Mouse (Mus musculus): ENCODE results near the gene Pkd1l2. TPM values are rescaled to one million over a fixed set of nuclear protein-coding genes. Genes with fewer than 3 reads are reported as not detected.
A peak's percentile ranks its signal among the peaks of the same experiment; 100 is the strongest.

Pkd1l2 gene
- total RNA-seq, 2 experiments from 2014 or later = 0.07 TPM; not detected in 1

DNA sequence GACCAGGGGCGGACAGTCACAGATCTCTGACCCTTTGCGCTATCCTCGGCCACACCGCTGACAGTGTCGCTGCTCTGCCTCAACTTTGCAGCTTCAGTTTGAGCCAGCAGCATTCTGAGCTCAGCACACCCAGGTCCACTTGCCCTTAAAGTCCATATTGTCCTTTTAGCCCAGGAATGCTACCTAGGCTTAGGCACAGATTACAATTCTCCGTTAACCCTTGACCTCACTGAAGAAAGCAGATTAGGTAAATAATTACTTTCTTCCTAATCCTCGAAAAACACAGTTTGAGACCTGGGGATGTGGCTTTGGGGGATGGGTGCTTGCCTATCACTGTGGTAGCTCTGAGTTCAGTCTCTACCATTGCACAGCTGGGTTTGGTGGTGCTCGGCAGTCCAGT is 91.0 kb downstream of the Pkd1l2 start:
- intact Hi-C loops (cut with DNase I) = loop anchor here (5.0 kb wide), 1 partner anchor 69 kb away; the partner anchor contains the start of genes Cenpn and Cmc2
- no peak for DNase-seq (ENCODE audit: low spot score in 2 of 2)

GRCm38 (mm10) chr8:116989842-116990241 is 92.4 kb downstream of the Pkd1l2 start:
- intact Hi-C loops (cut with DNase I) = loop anchor here (5.0 to 10.0 kb wide), 2 partner anchors 68 to 485 kb away; partner anchors contain the start of genes Cenpn and Cmc2
- no peak for DNase-seq (ENCODE audit: low spot score in 2 of 2)

GRCm38 (mm10) chr8:116980117-116980516 is 102.1 kb downstream of the Pkd1l2 start:
- peak; percentile 59 to 65 for DNase-seq (ENCODE audit: low spot score in 2 of 2)
- intact Hi-C loops (cut with DNase I) = loop anchor here (10.0 kb wide), 1 partner anchor 495 kb away; no protein-coding TSS in a partner anchor

DNA sequence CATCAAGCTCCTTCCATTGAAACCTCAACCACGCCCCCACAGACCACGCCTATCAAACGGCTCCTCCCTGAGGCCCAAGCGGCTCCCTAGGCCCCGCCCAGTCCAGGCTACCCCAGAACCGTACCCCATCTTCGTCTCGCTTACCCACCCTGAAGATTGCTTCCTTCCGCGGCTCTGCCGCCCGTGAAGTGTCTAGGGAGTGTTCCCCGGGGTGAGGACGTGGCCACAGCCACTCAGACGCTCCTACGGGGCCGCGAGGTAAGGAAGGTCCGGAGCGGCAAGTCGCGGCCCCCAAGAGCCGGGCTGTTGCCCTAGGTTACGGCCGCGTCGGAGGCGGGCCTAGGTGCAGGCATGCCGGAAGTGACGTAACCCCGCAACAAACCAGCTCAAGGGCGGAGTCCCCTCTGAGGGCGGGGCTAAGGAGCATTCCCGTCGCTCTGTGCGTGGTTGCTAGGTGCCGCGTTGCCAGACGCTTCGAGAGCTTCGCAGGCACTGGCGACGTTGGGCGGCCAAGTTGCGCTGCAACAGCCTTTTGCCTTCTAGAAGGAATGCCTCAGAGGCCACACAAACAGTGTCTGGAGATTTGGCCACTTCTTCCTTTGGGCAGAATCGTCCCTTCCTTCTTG is 103.5 kb downstream of the Pkd1l2 start, which contains the start of gene 1700030J22Rik:
1700030J22Rik (minus strand) TSS at position 329 of the 626 bp plus-strand sequence.
- intact Hi-C loops (cut with DNase I) = loop anchor here (1.0 to 2.0 kb wide), 3 partner anchors 15 to 56 kb away; partner anchors contain the start of gene Gcsh

GRCm38 (mm10) chr8:116978052-116978451 is 104.2 kb downstream of the Pkd1l2 start:
- intact Hi-C loops (cut with DNase I) = loop anchor here (2.0 kb wide), 1 partner anchor 55 kb away; no protein-coding TSS in a partner anchor
- no peak for DNase-seq (ENCODE audit: low spot score in 2 of 2)

More for the DNA sequence above, 103.5 kb downstream of the Pkd1l2 start, which contains the start of gene 1700030J22Rik:
- DNase-seq (ENCODE audit: low spot score in 2 of 2) = peak; percentile 98 to 99

- intact Hi-C loops (cut with DNase I) = no loop called here
- DNase-seq (ENCODE audit: low spot score in 2 of 2) = no peak
Measured at GRCm38 (mm10) chr8:116975606-116976005, 106.6 kb downstream of the Pkd1l2 start.

DNA sequence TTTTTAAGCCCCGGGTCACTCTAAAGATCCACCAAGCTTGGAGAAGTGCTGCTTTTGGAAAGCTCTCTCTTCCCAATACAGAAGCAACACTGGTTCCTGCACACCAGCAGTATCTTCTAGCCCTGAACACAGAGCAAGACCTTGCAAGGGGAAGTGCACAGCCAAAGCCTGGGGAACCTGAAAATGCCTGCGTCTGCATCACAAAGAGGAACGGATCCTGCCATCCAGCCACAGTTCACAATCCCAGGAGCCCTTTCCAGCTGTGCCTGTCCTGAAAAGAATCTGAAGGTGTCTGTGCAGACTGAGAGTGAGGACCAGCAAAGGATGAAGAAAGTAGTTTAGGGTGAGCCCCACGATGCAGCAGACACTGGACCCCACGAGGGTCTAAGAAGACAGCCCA is 107.2 kb downstream of the Pkd1l2 start:
- DNase-seq (ENCODE audit: low spot score in 2 of 2) = no peak
- intact Hi-C loops (cut with DNase I) = no loop called here

GRCm38 (mm10) chr8:116969531-116969930 is 112.7 kb downstream of the Pkd1l2 start:
- intact Hi-C loops (cut with DNase I) = no loop called here

GRCm38 (mm10) chr8:116954415-116954814 is 127.8 kb downstream of the Pkd1l2 start:
- DNase-seq (ENCODE audit: low spot score in 2 of 2) = peak; percentile 77 to 98
- intact Hi-C loops (cut with DNase I) = no loop called here

More at GRCm38 (mm10) chr8:116969531-116969930, 112.7 kb downstream of the Pkd1l2 start:
- no peak for DNase-seq (ENCODE audit: low spot score in 2 of 2)

DNA sequence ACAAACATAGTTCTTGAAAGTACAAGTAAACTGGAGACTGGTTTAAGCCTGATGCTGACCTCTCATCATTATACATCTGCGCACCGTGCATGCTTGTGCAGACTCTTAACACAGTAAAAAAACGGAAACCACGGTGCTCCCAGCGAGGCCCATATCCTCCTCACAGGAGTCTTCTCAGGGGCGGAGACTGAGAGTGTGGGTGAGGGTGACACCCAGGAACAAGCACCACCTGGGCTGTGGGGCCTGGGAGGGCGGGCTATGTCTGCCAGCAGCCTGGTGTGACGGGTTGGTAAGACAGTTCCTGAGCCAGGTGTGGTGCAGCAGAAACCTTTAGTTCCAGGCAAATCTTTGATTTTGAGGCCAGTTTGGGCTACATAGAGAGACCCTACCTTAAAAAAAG is 129.8 kb downstream of the Pkd1l2 start:
- no peak for DNase-seq (ENCODE audit: low spot score in 2 of 2)

DNA sequence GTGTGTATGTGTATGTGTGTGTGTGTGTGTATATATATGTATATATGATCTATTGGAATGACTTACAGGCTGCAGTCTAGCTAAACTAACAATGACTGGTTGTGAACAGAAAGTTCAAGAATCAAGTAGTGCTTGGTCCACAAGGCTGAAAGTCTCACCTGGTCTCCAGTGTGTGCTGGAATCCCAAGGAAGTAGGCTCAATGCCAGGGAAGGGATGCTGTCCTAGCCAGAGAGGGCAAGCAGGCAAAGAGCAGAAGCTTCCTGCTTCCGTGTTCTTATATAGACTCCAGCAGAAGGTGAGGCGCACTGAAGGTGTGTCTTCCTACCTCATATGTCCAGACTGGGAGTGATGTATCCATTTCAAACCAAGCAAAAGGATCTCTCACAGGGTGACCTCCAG is 130.5 kb downstream of the Pkd1l2 start:
- intact Hi-C loops (cut with DNase I) = no loop called here
- no peak for DNase-seq (ENCODE audit: low spot score in 2 of 2)

More for the DNA sequence above, 129.8 kb downstream of the Pkd1l2 start:
- intact Hi-C loops (cut with DNase I) = no loop called here

DNA sequence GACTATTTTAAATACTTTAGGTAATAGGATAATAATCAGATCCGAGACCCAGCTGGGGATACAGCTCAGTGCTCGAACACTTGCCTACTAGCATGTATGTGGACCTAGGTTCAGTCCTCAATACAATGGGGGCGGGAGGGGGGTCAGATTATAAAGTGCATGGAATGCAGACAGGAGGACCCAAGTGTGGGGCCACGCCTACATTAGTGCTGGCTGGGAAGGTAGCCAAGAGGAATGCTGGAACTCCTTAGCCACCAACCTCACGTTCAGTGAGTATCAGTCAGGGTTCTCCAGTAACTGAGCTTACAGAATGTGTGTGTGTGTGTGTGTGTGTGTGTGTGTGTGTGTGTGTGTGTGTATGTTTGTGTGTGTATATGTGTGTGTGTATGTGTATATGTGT is 130.9 kb downstream of the Pkd1l2 start:
- no peak for DNase-seq (ENCODE audit: low spot score in 2 of 2)
- intact Hi-C loops (cut with DNase I) = no loop called here

DNA sequence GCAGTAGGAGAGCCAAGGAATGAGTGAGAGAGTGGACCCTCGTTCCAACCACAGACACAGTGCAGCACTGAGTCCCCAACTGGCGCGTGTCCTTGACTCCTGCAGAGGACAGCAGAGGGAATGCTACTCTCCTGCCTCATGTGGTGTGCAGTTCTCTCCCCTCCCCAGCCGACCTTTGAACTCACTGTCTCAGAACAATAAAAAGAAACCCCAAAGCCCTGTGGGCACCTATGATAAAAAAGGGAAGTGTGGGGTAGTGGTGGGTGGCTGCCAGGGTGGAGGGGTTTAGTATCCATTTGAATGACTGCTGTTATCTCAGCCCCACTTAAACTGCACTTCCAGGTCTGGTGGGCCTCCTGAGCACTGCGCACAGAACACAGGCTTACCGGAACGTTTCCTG is 134.7 kb downstream of the Pkd1l2 start:
- DNase-seq (ENCODE audit: low spot score in 2 of 2) = no peak
- intact Hi-C loops (cut with DNase I) = loop anchor here (10.0 kb wide), 1 partner anchor 527 kb away; no protein-coding TSS in a partner anchor

- no peak for DNase-seq (ENCODE audit: low spot score in 2 of 2)
- intact Hi-C loops (cut with DNase I) = loop anchor here (10.0 kb wide), 1 partner anchor 528 kb away; no protein-coding TSS in a partner anchor
Measured at GRCm38 (mm10) chr8:116946851-116947250, 135.4 kb downstream of the Pkd1l2 start.

DNA sequence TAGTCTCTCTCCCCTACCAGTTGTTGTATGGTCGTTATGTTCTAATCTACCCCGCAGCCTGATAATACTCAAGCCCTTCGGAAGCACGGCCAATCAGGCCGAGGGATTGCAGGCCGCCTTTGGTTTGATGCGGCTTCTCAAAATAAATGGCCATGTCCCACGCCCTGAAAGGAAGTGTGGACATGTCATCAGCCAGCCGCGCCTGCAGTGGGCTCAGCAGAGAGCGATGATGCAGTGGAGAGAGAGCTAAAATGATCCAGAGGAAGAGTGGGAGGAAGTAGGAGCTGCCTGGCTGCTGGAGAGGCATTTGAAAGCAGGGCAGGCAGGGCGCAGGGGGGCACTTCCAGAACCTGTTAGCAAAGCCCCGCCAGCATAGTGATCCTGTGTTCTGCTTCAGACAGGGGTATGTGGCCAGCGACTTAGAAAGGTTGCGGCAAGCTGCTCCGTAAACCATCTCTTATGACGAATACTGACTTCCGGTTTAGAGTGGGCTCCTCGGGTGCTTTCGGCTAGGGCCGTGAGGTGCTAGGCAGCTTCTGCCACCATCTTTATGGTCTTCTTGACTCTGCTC is 135.9 kb downstream of the Pkd1l2 start:
- DNase-seq (ENCODE audit: low spot score in 2 of 2) = peak; percentile 56 to 89
- intact Hi-C loops (cut with DNase I) = loop anchor here (10.0 kb wide), 1 partner anchor 528 kb away; no protein-coding TSS in a partner anchor

Other genes with a start within 250 kb of the Pkd1l2 start
- 10 to 100 TPM; 15.9 to 20.2 TPM for gene Cmc2, start 161.0 kb downstream of the Pkd1l2 start, total RNA-seq (2021)
- 1 to 10 TPM; 1.3 to 1.6 TPM for gene Cenpn, start 160.7 kb downstream of the Pkd1l2 start, total RNA-seq (2021)
- 10 to 100 TPM; 60.8 to 62.8 TPM for gene Atmin, start 139.1 kb downstream of the Pkd1l2 start, total RNA-seq (2021)
- gene 1700030J22Rik, start 103.5 kb downstream of the Pkd1l2 start, total RNA-seq (2021) = 10 to 100 TPM; 11.1 to 13.3 TPM
- gene Gcsh, start 88.9 kb downstream of the Pkd1l2 start, total RNA-seq (2021) = 10 to 100 TPM; 35.3 to 39.1 TPM
- not detected for gene Bco1, start 13.4 kb upstream of the Pkd1l2 start, total RNA-seq (2021)
- 10 to 100 TPM; 16.8 to 17.9 TPM for gene Gan, start 75.7 kb upstream of the Pkd1l2 start, total RNA-seq (2021)
- 100 to 1,000 TPM; 325 to 362 TPM for gene Cmip, start 174.6 kb upstream of the Pkd1l2 start, total RNA-seq (2021)

All from left cerebral cortex, postnatal 25 days (tissue).